Mouse (Mus musculus) layer of hippocampus, adult 2 months (tissue): ENCODE measurements around the gene Tbata. TPM values are rescaled to one million over a fixed set of nuclear protein-coding genes. Genes with fewer than 3 reads are reported as not detected.
A peak's percentile ranks its signal among the peaks of the same experiment; 100 is the strongest.

ENCODE experiments used
- DNase-seq, 2 experiments: peaks; one replicate each; pipeline ENCODE4 v3.0.0; 2022; ENCODE audit warnings: low spot score in 2 of 2
- H3K27ac ChIP-seq: fragments of 200-600 bp; 2 replicates; pipeline ENCODE4 v1.8.1; 2022
- H3K4me3 ChIP-seq: fragments of 200-600 bp; 2 replicates; pipeline ENCODE4 v1.8.1; 2022; ENCODE audit warnings: mild to moderate bottlenecking
- CTCF ChIP-seq: fragments of 200-600 bp; conservative IDR thresholded peaks from 2 replicates; pipeline ENCODE4 v1.8.1; 2022; ENCODE audit warnings: antibody characterized with exemption, mild to moderate bottlenecking, moderate library complexity
- total RNA-seq, 2 experiments: library from RNA; stranded (reverse); gene quantifications; 2 replicates each; pipeline ENCODE4 v1.2.3; 2021

Tbata gene
- total RNA-seq, 2 experiments from 2014 or later: 8.5 to 10.6 TPM

- Histone ChIP-seq H3K27ac (no peak overlapping the region; the same call in 1 of the 2 replicates), H3K4me3 (no peak overlapping the region)
- no peak for DNase-seq
- no peak for TF ChIP-seq CTCF
Observed at GRCm38 (mm10) chr10:61174711-61175441, 3.1 kb downstream of the Tbata start.

- H3K4me3 ChIP-seq: peak overlapping the region; percentile 36
- peak overlapping the region; percentile 69 for H3K27ac ChIP-seq
- DNase-seq: peak; percentile 37 to 63
- TF ChIP-seq CTCF: peak; percentile 62
Observed at GRCm38 (mm10) chr10:61175442-61176204, 3.9 kb downstream of the Tbata start.

GRCm38 (mm10) chr10:61176221-61176790 lies 4.6 kb downstream of the Tbata start:
- peak overlapping the region; percentile 36; the same call in 1 of the 2 replicates for H3K4me3 ChIP-seq
- TF ChIP-seq CTCF: no peak
- H3K27ac ChIP-seq: no peak overlapping the region

GRCm38 (mm10) chr10:61177751-61178150 lies 6.0 kb downstream of the Tbata start:
- TF ChIP-seq CTCF: no peak
- Histone ChIP-seq H3K4me3 (no peak overlapping the region), H3K27ac (no peak overlapping the region)
- no peak for DNase-seq

More at GRCm38 (mm10) chr10:61176221-61176790, 4.6 kb downstream of the Tbata start:
- DNase-seq: no peak

DNA sequence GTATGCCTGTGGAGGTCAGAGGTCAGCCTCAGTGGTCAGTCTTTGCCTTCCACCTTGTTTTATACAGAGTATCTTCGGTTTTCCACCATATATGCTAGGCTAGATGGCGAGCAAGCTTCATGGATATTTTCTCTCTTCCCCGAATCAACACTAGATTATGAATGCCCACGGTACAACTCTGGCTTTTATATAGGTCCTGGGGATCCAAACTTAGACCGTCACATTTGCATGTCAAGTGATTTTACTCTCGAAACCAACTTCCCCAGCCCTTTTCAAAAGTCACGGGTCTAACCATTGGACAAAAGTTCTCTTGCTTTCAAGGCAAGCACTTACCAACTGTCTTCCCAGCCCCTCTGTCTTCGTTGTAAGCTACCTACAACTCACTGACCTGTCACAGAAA lies 6.9 kb downstream of the Tbata start:
- Histone ChIP-seq H3K4me3 (no peak overlapping the region), H3K27ac (no peak overlapping the region)
- no peak for DNase-seq
- no peak for TF ChIP-seq CTCF

GRCm38 (mm10) chr10:61179927-61180326 lies 8.2 kb downstream of the Tbata start:
- no peak overlapping the region for H3K27ac ChIP-seq
- no peak for TF ChIP-seq CTCF
- H3K4me3 ChIP-seq: no peak overlapping the region
- DNase-seq: no peak

GRCm38 (mm10) chr10:61187001-61187400 lies 15.2 kb downstream of the Tbata start:
- TF ChIP-seq CTCF: no peak
- Histone ChIP-seq H3K27ac (no peak overlapping the region), H3K4me3 (no peak overlapping the region)
- no peak for DNase-seq

GRCm38 (mm10) chr10:61188010-61188409 lies 16.3 kb downstream of the Tbata start:
- no peak for DNase-seq
- TF ChIP-seq CTCF: no peak
- Histone ChIP-seq H3K27ac (no peak overlapping the region), H3K4me3 (no peak overlapping the region)

DNA sequence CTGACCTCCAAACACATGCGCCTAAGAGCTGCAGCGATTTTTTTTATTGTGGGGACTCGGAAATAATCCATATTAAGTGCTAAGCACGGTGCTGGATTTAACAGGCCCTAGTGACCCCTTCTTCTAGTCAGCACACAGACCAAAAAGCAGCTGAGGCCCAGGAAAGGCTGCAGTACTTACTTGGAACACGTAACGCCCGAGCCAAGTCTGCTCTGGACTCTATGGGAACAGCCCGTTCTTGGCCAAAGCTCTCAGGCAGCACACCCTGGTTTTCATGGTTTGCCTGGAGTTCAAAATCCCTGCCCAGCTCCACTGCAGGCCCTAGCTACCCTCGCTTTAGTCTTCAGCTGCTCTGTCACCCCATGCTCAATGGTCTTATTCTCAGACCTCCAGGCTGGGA lies 22.9 kb downstream of the Tbata start:
- Histone ChIP-seq H3K4me3 (no peak overlapping the region), H3K27ac (no peak overlapping the region)
- DNase-seq: no peak
- TF ChIP-seq CTCF: no peak

DNA sequence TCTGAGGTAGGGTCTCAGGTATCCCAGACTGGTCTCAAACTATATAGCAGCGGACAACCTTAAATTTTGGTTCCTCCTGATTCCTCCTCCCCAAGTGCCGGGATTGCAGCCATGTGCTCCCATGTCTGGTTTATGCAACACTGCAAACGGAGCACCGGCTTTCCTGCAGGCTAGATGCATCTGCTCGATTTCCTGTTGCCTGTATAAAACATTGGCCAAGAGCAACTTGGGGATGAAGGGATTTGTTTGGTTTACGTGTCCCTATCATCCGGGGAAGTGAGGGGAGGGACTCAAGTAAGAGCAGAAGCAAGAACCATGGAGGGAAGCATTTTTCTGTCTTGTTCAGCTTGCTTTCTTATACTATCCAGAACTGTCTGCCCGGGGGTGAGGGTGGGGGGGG lies 23.5 kb downstream of the Tbata start:
- DNase-seq: no peak
- no peak for TF ChIP-seq CTCF
- H3K27ac ChIP-seq: no peak overlapping the region
- no peak overlapping the region for H3K4me3 ChIP-seq

DNA sequence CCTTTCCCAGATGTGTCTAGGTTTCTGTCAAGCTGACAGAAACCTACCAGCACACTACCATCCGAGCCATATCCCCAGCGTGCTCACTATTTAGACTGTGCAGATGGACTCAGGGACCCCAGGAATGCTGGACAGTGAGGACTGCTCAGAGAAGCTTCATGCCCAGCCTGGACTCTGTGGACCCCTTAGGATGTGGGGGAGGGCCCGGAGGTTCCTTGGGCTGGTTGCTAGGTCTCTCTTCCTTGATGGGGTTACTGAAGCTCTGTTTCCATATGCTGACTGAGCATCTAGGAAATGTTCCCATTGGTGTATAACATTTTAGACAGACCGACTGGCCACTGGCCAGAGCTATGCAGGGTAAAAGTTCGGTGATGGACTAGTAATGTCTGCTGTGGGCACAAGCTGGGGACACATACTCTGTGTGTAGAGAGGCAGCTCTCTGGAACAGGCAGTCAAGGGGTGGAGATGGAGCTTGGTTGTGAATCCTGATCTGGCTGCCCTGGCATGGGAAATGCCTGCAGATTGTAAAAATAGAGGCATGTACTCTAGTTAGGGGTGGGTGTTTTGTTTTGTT lies 24.1 kb downstream of the Tbata start:
- H3K4me3 ChIP-seq: no peak overlapping the region

GRCm38 (mm10) chr10:61199566-61200213 lies 27.9 kb downstream of the Tbata start:
- H3K27ac ChIP-seq: no peak overlapping the region
- TF ChIP-seq CTCF: peak; percentile 99
- no peak overlapping the region for H3K4me3 ChIP-seq
- peak; percentile 63 to 77 for DNase-seq

More for the DNA sequence above, 24.1 kb downstream of the Tbata start:
- no peak for TF ChIP-seq CTCF
- no peak overlapping the region for H3K27ac ChIP-seq
- DNase-seq: no peak
